Mouse (Mus musculus) midbrain, embryonic 16.5 days (tissue): ENCODE measurements around the gene Apbb2. TPM values are rescaled to one million over a fixed set of nuclear protein-coding genes. Genes with fewer than 3 reads are reported as not detected.
A peak's percentile ranks its signal among the peaks of the same experiment; 100 is the strongest.

Experiments
- ATAC-seq: fragments of 200-750 bp; cut with Nextera tagmentation; 2 replicates; pipeline ENCODE4 v1.8.0; 2017; ENCODE audit warnings: moderate TSS enrichment
- H3K27ac ChIP-seq: fragments of 300-500 bp; sonication (generic); 2 replicates; pipeline ENCODE4 v1.5.1; 2014; ENCODE audit warnings: mild to moderate bottlenecking, low read length, mixed read lengths
- H3K27me3 ChIP-seq: fragments of 300-500 bp; sonication (generic); 2 replicates; pipeline ENCODE4 v1.6.1; 2014; ENCODE audit warnings: low read depth, low read length, mixed read lengths; ENCODE audit not compliant: control insufficient read depth, insufficient read depth
- H3K36me3 ChIP-seq: fragments of 300-500 bp; sonication (generic); 2 replicates; pipeline ENCODE4 v1.6.1; 2014; ENCODE audit warnings: mild to moderate bottlenecking, low read length, moderate library complexity, mixed read lengths; ENCODE audit not compliant: control insufficient read depth, insufficient read depth
- H3K4me1 ChIP-seq: fragments of 300-500 bp; sonication (generic); 2 replicates; pipeline ENCODE4 v1.6.1; 2014; ENCODE audit warnings: mild to moderate bottlenecking, low read length, mixed read lengths; ENCODE audit not compliant: control insufficient read depth, insufficient read depth
- H3K4me2 ChIP-seq: fragments of 300-500 bp; sonication (generic); 2 replicates; pipeline ENCODE4 v1.6.1; 2014; ENCODE audit warnings: mild to moderate bottlenecking, low read length, mixed read lengths
- H3K4me3 ChIP-seq: fragments of 300-500 bp; sonication (generic); 2 replicates; pipeline ENCODE4 v1.5.1; 2014; ENCODE audit warnings: low read depth, mild to moderate bottlenecking, low read length, moderate library complexity, mixed read lengths
- H3K9ac ChIP-seq: fragments of 300-500 bp; sonication (generic); 2 replicates; pipeline ENCODE4 v1.6.1; 2014; ENCODE audit warnings: low read depth, low read length, mixed read lengths
- H3K9me3 ChIP-seq: fragments of 300-500 bp; sonication (generic); replicated peaks from 2 replicates; pipeline ENCODE4 v1.6.1; 2014; ENCODE audit warnings: mild to moderate bottlenecking, low read length, mixed read lengths; ENCODE audit not compliant: control insufficient read depth, poor library complexity, severe bottlenecking
- WGBS: fragments of 180-500 bp; shearing (Covaris S2); extraction: QIAGEN DNeasy Blood & Tissue Kit; methylation state at CpG from one replicate; pipeline ENCODE4 v1.1.7; 2014; 5-methylcytosine and 5-hydroxymethylcytosine counted together
- polyA plus RNA-seq: library from polyadenylated mRNA; unstranded; fragments of >200 nt; fragmentation: Nextera tagmentation; extraction: Ambion mirVana; gene quantifications from 2 replicates; pipeline ENCODE4 v1.2.1, GENCODE M21; 2015

Gene Apbb2
- polyA plus RNA-seq, 1 experiment from 2014 or later: 107 TPM

DNA sequence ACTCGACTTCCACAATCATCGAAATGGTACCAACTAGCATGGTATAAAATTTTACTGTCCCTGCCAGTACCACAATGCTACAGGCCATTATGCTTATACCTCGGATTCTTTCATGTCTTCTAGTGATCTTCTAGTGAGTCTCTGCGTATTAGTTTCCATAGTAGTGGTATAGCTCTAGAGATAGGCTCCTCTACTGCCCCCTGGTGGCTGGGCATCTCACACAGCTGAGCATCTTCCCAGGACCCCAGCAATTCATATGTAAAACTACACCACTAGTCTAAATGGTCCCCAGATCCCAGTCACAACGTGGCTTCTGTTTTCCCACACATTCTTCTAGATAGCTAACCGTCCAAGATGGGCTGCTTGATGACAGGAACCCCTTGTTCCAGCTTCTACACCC is 299.2 kb downstream of the Apbb2 start:
- H3K4me3 ChIP-seq: no peak overlapping the region
- H3K27me3 ChIP-seq: no peaks in the 10 kb centered on the region
- WGBS: 70% methylated on average over 6 of the region's 6 CpGs
- H3K27ac ChIP-seq: peak overlapping the region; percentile 63
- peaks cover 9% of the 10 kb centered on the region for H3K4me1 ChIP-seq
- H3K9ac ChIP-seq: no peak overlapping the region
- no peak for ATAC-seq
- no peak overlapping the region for H3K4me2 ChIP-seq
- no peaks in the 10 kb centered on the region for H3K36me3 ChIP-seq
- no peaks in the 10 kb centered on the region for H3K9me3 ChIP-seq

DNA sequence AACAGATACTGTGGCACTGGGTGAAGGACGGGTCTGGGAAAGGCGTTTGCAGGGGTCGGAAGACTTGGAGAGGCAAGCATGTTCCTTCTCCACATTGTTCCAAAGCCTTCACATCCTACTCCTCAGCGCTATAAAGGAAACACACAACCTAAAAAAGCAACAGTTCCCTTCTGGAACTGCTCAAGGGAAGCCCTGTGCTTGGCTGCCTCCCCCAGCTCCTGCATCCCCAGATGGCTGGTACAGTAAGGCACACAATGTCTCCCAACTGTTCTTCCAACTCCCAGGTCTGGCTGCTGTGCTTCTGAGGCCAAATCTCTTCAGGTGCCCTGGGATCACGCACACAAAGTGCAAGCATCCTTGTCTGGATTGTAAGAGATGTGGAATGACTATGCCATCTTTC is 302.8 kb downstream of the Apbb2 start:
- no peak overlapping the region for H3K9ac ChIP-seq
- H3K9me3 ChIP-seq: no peaks in the 10 kb centered on the region
- no peak overlapping the region for H3K4me2 ChIP-seq
- H3K4me1 ChIP-seq: peaks cover 5% of the 10 kb centered on the region
- 90% methylated on average over 5 of the region's 5 CpGs for WGBS
- ATAC-seq: no peak
- H3K36me3 ChIP-seq: peaks cover 2% of the 10 kb centered on the region; the same call in 1 of the 2 replicates
- H3K27me3 ChIP-seq: no peaks in the 10 kb centered on the region
- no peak overlapping the region for H3K4me3 ChIP-seq
- H3K27ac ChIP-seq: no peak overlapping the region

GRCm38 (mm10) chr5:66310806-66311205 is 307.8 kb downstream of the Apbb2 start:
- no peaks in the 10 kb centered on the region for H3K27me3 ChIP-seq
- no peaks in the 10 kb centered on the region for H3K4me1 ChIP-seq
- no peaks in the 10 kb centered on the region for H3K9me3 ChIP-seq
- no peak overlapping the region for H3K4me2 ChIP-seq
- peaks cover 12% of the 10 kb centered on the region; the same call in 1 of the 2 replicates for H3K36me3 ChIP-seq
- H3K4me3 ChIP-seq: no peak overlapping the region
- no peak for ATAC-seq
- H3K9ac ChIP-seq: no peak overlapping the region
- no peak overlapping the region for H3K27ac ChIP-seq
- WGBS: 94% methylated on average over 11 of the region's 11 CpGs

GRCm38 (mm10) chr5:66310328-66310727 is 308.3 kb downstream of the Apbb2 start:
- no peaks in the 10 kb centered on the region for H3K4me1 ChIP-seq
- H3K4me3 ChIP-seq: no peak overlapping the region
- H3K27me3 ChIP-seq: no peaks in the 10 kb centered on the region
- no peak overlapping the region for H3K27ac ChIP-seq
- no peak overlapping the region for H3K4me2 ChIP-seq
- peaks cover 12% of the 10 kb centered on the region; the same call in 1 of the 2 replicates for H3K36me3 ChIP-seq
- no peaks in the 10 kb centered on the region for H3K9me3 ChIP-seq
- 55% methylated on average over 8 of the region's 9 CpGs for WGBS
- ATAC-seq: no peak
- no peak overlapping the region for H3K9ac ChIP-seq

GRCm38 (mm10) chr5:66305511-66305910 is 313.1 kb downstream of the Apbb2 start:
- 83% methylated on average over 8 of the region's 8 CpGs for WGBS
- Histone ChIP-seq H3K4me2 (no peak overlapping the region), H3K9me3 (no peaks in the 10 kb centered on the region), H3K4me3 (no peak overlapping the region), H3K4me1 (no peaks in the 10 kb centered on the region), H3K36me3 (peaks cover 20% of the 10 kb centered on the region; the same call in 1 of the 2 replicates), H3K27me3 (no peaks in the 10 kb centered on the region), H3K27ac (no peak overlapping the region), H3K9ac (no peak overlapping the region)
- ATAC-seq: no peak

DNA sequence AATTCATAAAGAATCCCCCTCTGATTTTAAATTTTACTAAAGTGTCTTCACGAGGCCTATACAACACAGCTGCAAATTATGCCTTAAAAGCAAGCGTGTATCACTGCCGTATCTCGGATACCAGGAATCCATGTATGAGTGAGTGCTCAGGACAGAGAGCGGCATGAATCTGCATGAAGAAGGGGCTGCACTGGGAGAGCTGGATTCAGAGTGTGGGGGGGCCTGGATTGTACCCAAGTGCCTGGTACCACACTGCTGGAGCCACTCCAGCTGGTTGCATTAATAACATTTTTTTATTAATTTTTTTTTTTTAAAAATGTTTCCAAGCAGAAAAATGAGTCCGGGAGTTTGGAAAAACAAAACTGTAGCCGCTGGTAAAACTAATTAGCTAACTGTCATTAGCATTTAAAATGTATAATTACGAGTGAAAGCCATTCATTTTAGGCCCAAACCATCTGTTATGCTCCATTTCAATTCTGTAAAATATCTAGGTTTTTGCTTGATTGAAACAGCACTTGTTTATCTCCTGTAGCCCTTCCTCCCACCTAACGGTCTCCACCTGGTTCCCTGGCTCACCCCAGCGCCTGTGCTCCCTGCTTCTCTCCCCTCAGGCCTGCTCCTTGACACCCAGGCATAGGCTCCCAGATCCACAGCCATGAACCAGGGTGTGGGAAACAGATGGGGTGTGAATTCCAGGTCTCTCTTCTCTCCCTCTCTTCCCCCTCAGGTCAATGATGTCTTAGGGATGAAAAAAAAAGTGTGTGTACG is 314.1 kb downstream of the Apbb2 start:
- Histone ChIP-seq H3K4me2 (no peak overlapping the region), H3K36me3 (peaks cover 17% of the 10 kb centered on the region; the same call in 1 of the 2 replicates), H3K27me3 (no peaks in the 10 kb centered on the region), H3K27ac (peak overlapping the region; percentile 47; the same call in 1 of the 2 replicates), H3K9ac (no peak overlapping the region), H3K4me3 (no peak overlapping the region), H3K9me3 (no peaks in the 10 kb centered on the region), H3K4me1 (no peaks in the 10 kb centered on the region)
- 80% methylated on average over 11 of the region's 11 CpGs for WGBS
- no peak for ATAC-seq

- H3K27ac ChIP-seq: no peak overlapping the region
- WGBS: 84% methylated on average over 2 of the region's 2 CpGs
- H3K27me3 ChIP-seq: no peaks in the 10 kb centered on the region
- H3K4me3 ChIP-seq: no peak overlapping the region
- H3K9me3 ChIP-seq: no peaks in the 10 kb centered on the region
- no peak overlapping the region for H3K9ac ChIP-seq
- no peak for ATAC-seq
- H3K4me2 ChIP-seq: no peak overlapping the region
- H3K4me1 ChIP-seq: no peaks in the 10 kb centered on the region
- peaks cover 11% of the 10 kb centered on the region; the same call in 1 of the 2 replicates for H3K36me3 ChIP-seq
Measured at GRCm38 (mm10) chr5:66302873-66303272, 315.7 kb downstream of the Apbb2 start.

- no peak overlapping the region for H3K9ac ChIP-seq
- H3K36me3 ChIP-seq: peaks cover 11% of the 10 kb centered on the region; the same call in 1 of the 2 replicates
Measured at GRCm38 (mm10) chr5:66302085-66302815, 316.3 kb downstream of the Apbb2 start.

GRCm38 (mm10) chr5:66300576-66300975 is 318.0 kb downstream of the Apbb2 start:
- 81% methylated on average over 13 of the region's 13 CpGs for WGBS
- no peak overlapping the region for H3K27ac ChIP-seq

More at GRCm38 (mm10) chr5:66302085-66302815, 316.3 kb downstream of the Apbb2 start:
- Histone ChIP-seq H3K4me3 (no peak overlapping the region), H3K4me2 (no peak overlapping the region), H3K4me1 (no peaks in the 10 kb centered on the region), H3K27ac (no peak overlapping the region), H3K27me3 (no peaks in the 10 kb centered on the region), H3K9me3 (no peaks in the 10 kb centered on the region)
- 92% methylated on average over 21 of the region's 21 CpGs for WGBS
- no peak for ATAC-seq

More at GRCm38 (mm10) chr5:66300576-66300975, 318.0 kb downstream of the Apbb2 start:
- H3K9ac ChIP-seq: no peak overlapping the region
- no peak overlapping the region for H3K4me3 ChIP-seq
- no peak overlapping the region for H3K4me2 ChIP-seq
- H3K9me3 ChIP-seq: no peaks in the 10 kb centered on the region
- H3K36me3 ChIP-seq: peaks cover 15% of the 10 kb centered on the region
- no peak for ATAC-seq
- H3K27me3 ChIP-seq: no peaks in the 10 kb centered on the region
- H3K4me1 ChIP-seq: no peaks in the 10 kb centered on the region
